Mouse (Mus musculus): ENCODE measurements around the gene Zfyve9. TPM values are rescaled to one million over a fixed set of nuclear protein-coding genes. Genes with fewer than 3 reads are reported as not detected.

Gene Zfyve9
- polyA plus RNA-seq, 1 experiment from 2014 or later: 3.6 TPM

GRCm38 (mm10) chr4:108630096-108630495 is 150.5 kb downstream of the Zfyve9 start:
- 96% methylated on average over 9 of the region's 9 CpGs for WGBS

GRCm38 (mm10) chr4:108629363-108629880 is 151.2 kb downstream of the Zfyve9 start:
- no peaks in the 10 kb centered on the region for H3K9me3 ChIP-seq (ENCODE audit: control insufficient read depth, low read length)
- peaks cover 8% of the 10 kb centered on the region for H3K36me3 ChIP-seq (ENCODE audit: control insufficient read depth, insufficient read depth, low read length)
- no peak overlapping the region for H3K9ac ChIP-seq (ENCODE audit: low read length)
- H3K4me2 ChIP-seq: no peak overlapping the region
- DNase-seq (ENCODE audit: low spot score, missing footprints) (peak; percentile 17), ATAC-seq (ENCODE audit: low FRiP score) (no peak)
- H3K27me3 ChIP-seq (ENCODE audit: control insufficient read depth, insufficient read depth, low read length): no peaks in the 10 kb centered on the region
- H3K4me3 ChIP-seq (ENCODE audit: low read depth, low read length): no peak overlapping the region
- no peaks in the 10 kb centered on the region for H3K4me1 ChIP-seq (ENCODE audit: control insufficient read depth, insufficient read depth, low read length)
- WGBS: 90% methylated on average over 7 of the region's 7 CpGs
- no peak overlapping the region for H3K27ac ChIP-seq (ENCODE audit: low read depth, low read length)

More at GRCm38 (mm10) chr4:108630096-108630495, 150.5 kb downstream of the Zfyve9 start:
- Histone ChIP-seq H3K4me3 (ENCODE audit: low read depth, low read length) (no peak overlapping the region), H3K9me3 (ENCODE audit: control insufficient read depth, low read length) (no peaks in the 10 kb centered on the region), H3K27ac (ENCODE audit: low read depth, low read length) (no peak overlapping the region), H3K36me3 (ENCODE audit: control insufficient read depth, insufficient read depth, low read length) (peaks cover 8% of the 10 kb centered on the region), H3K27me3 (ENCODE audit: control insufficient read depth, insufficient read depth, low read length) (no peaks in the 10 kb centered on the region), H3K4me2 (no peak overlapping the region), H3K4me1 (ENCODE audit: control insufficient read depth, insufficient read depth, low read length) (no peaks in the 10 kb centered on the region), H3K9ac (ENCODE audit: low read length) (no peak overlapping the region)
- DNase-seq (ENCODE audit: low spot score, missing footprints) (peak; percentile 61), ATAC-seq (ENCODE audit: low FRiP score) (no peak)

- DNase-seq (ENCODE audit: low spot score, missing footprints) (peak; percentile 75), ATAC-seq (ENCODE audit: low FRiP score) (no peak)
- Histone ChIP-seq H3K27ac (ENCODE audit: low read depth, low read length) (no peak overlapping the region), H3K9me3 (ENCODE audit: control insufficient read depth, low read length) (no peaks in the 10 kb centered on the region), H3K4me1 (ENCODE audit: control insufficient read depth, insufficient read depth, low read length) (no peaks in the 10 kb centered on the region), H3K36me3 (ENCODE audit: control insufficient read depth, insufficient read depth, low read length) (peaks cover 3% of the 10 kb centered on the region), H3K4me2 (no peak overlapping the region), H3K9ac (ENCODE audit: low read length) (no peak overlapping the region), H3K4me3 (ENCODE audit: low read depth, low read length) (no peak overlapping the region), H3K27me3 (ENCODE audit: control insufficient read depth, insufficient read depth, low read length) (no peaks in the 10 kb centered on the region)
- WGBS: 87% methylated on average over 5 of the region's 5 CpGs
Measured at GRCm38 (mm10) chr4:108627066-108627465, 153.5 kb downstream of the Zfyve9 start.

GRCm38 (mm10) chr4:108621504-108621903 is 159.1 kb downstream of the Zfyve9 start:
- ATAC-seq (ENCODE audit: low FRiP score): no peak
- Histone ChIP-seq H3K36me3 (ENCODE audit: control insufficient read depth, insufficient read depth, low read length) (no peaks in the 10 kb centered on the region), H3K9me3 (ENCODE audit: control insufficient read depth, low read length) (no peaks in the 10 kb centered on the region), H3K4me2 (no peak overlapping the region), H3K27ac (ENCODE audit: low read depth, low read length) (no peak overlapping the region), H3K4me1 (ENCODE audit: control insufficient read depth, insufficient read depth, low read length) (peaks cover 8% of the 10 kb centered on the region; the same call in 1 of the 2 replicates), H3K9ac (ENCODE audit: low read length) (no peak overlapping the region), H3K4me3 (ENCODE audit: low read depth, low read length) (no peak overlapping the region), H3K27me3 (ENCODE audit: control insufficient read depth, insufficient read depth, low read length) (no peaks in the 10 kb centered on the region)
- whole genome bisulfite sequencing: 96% methylated on average over 6 of the region's 6 CpGs
- DNase-seq (ENCODE audit: low spot score, missing footprints): no peak

- ATAC-seq (ENCODE audit: low FRiP score) (no peak), DNase-seq (ENCODE audit: low spot score, missing footprints) (peak; percentile 90)
- peak overlapping the region; percentile 83 for H3K4me3 ChIP-seq (ENCODE audit: low read depth, low read length)
- peak overlapping the region; percentile 92 for H3K4me2 ChIP-seq
- H3K27ac ChIP-seq (ENCODE audit: low read depth, low read length): no peak overlapping the region
- no peaks in the 10 kb centered on the region for H3K27me3 ChIP-seq (ENCODE audit: control insufficient read depth, insufficient read depth, low read length)
- peak overlapping the region; percentile 95 for H3K9ac ChIP-seq (ENCODE audit: low read length)
- peaks cover 8% of the 10 kb centered on the region; the same call in 1 of the 2 replicates for H3K4me1 ChIP-seq (ENCODE audit: control insufficient read depth, insufficient read depth, low read length)
- no peaks in the 10 kb centered on the region for H3K36me3 ChIP-seq (ENCODE audit: control insufficient read depth, insufficient read depth, low read length)
- H3K9me3 ChIP-seq (ENCODE audit: control insufficient read depth, low read length): no peaks in the 10 kb centered on the region
- 25% methylated on average over 8 of the region's 8 CpGs for WGBS
Measured at GRCm38 (mm10) chr4:108620536-108620935, 160.1 kb downstream of the Zfyve9 start.

GRCm38 (mm10) chr4:108619587-108620341 is 160.8 kb downstream of the Zfyve9 start, which contains the start of gene Cc2d1b:
TSS of gene Cc2d1b (plus strand) at chr4:108619940.
- ATAC-seq (ENCODE audit: low FRiP score): peak; percentile 95
- H3K4me3 ChIP-seq (ENCODE audit: low read depth, low read length): peak within 1 kb of the TSS; percentile 83

GRCm38 (mm10) chr4:108619165-108619564 is 161.4 kb downstream of the Zfyve9 start:
- Histone ChIP-seq H3K27ac (ENCODE audit: low read depth, low read length) (no peak overlapping the region), H3K9me3 (ENCODE audit: control insufficient read depth, low read length) (no peaks in the 10 kb centered on the region), H3K4me3 (ENCODE audit: low read depth, low read length) (peak overlapping the region; percentile 83), H3K9ac (ENCODE audit: low read length) (peak overlapping the region; percentile 95), H3K4me1 (ENCODE audit: control insufficient read depth, insufficient read depth, low read length) (peaks cover 8% of the 10 kb centered on the region; the same call in 1 of the 2 replicates), H3K36me3 (ENCODE audit: control insufficient read depth, insufficient read depth, low read length) (no peaks in the 10 kb centered on the region), H3K4me2 (peak overlapping the region; percentile 92), H3K27me3 (ENCODE audit: control insufficient read depth, insufficient read depth, low read length) (no peaks in the 10 kb centered on the region)
- 5% methylated on average over 10 of the region's 10 CpGs for WGBS
- no peak for DNase-seq (ENCODE audit: low spot score, missing footprints)
- peak; percentile 49 for ATAC-seq (ENCODE audit: low FRiP score)

More at GRCm38 (mm10) chr4:108619587-108620341, 160.8 kb downstream of the Zfyve9 start, which contains the start of gene Cc2d1b:
- Histone ChIP-seq H3K9ac (ENCODE audit: low read length) (peak within 1 kb of the TSS; percentile 95), H3K9me3 (ENCODE audit: control insufficient read depth, low read length) (no peaks in the 10 kb centered on the region), H3K4me2 (peak within 1 kb of the TSS; percentile 92), H3K27me3 (ENCODE audit: control insufficient read depth, insufficient read depth, low read length) (no peaks in the 10 kb centered on the region), H3K27ac (ENCODE audit: low read depth, low read length) (peak within 1 kb of the TSS; percentile 57), H3K36me3 (ENCODE audit: control insufficient read depth, insufficient read depth, low read length) (no peaks in the 10 kb centered on the region), H3K4me1 (ENCODE audit: control insufficient read depth, insufficient read depth, low read length) (peaks cover 8% of the 10 kb centered on the region; the same call in 1 of the 2 replicates)
- DNase-seq (ENCODE audit: low spot score, missing footprints): peak; percentile 98
- WGBS: under 1% methylated on average over 82 of the region's 86 CpGs

- no peaks in the 10 kb centered on the region for H3K27me3 ChIP-seq (ENCODE audit: control insufficient read depth, insufficient read depth, low read length)
- H3K4me2 ChIP-seq: no peak overlapping the region
- ATAC-seq (ENCODE audit: low FRiP score) (no peak), DNase-seq (ENCODE audit: low spot score, missing footprints) (no peak)
- no peaks in the 10 kb centered on the region for H3K9me3 ChIP-seq (ENCODE audit: control insufficient read depth, low read length)
- H3K36me3 ChIP-seq (ENCODE audit: control insufficient read depth, insufficient read depth, low read length): no peaks in the 10 kb centered on the region
- 71% methylated on average over 4 of the region's 4 CpGs for WGBS
- no peak overlapping the region for H3K9ac ChIP-seq (ENCODE audit: low read length)
- H3K27ac ChIP-seq (ENCODE audit: low read depth, low read length): no peak overlapping the region
- H3K4me1 ChIP-seq (ENCODE audit: control insufficient read depth, insufficient read depth, low read length): peaks cover 8% of the 10 kb centered on the region; the same call in 1 of the 2 replicates
- H3K4me3 ChIP-seq (ENCODE audit: low read depth, low read length): no peak overlapping the region
Measured at GRCm38 (mm10) chr4:108618586-108618985, 162.0 kb downstream of the Zfyve9 start.

- Histone ChIP-seq H3K4me2 (no peak overlapping the region), H3K4me1 (ENCODE audit: control insufficient read depth, insufficient read depth, low read length) (no peaks in the 10 kb centered on the region), H3K36me3 (ENCODE audit: control insufficient read depth, insufficient read depth, low read length) (no peaks in the 10 kb centered on the region; the same call in 1 of the 2 replicates), H3K9ac (ENCODE audit: low read length) (no peak overlapping the region), H3K27ac (ENCODE audit: low read depth, low read length) (no peak overlapping the region), H3K4me3 (ENCODE audit: low read depth, low read length) (no peak overlapping the region), H3K9me3 (ENCODE audit: control insufficient read depth, low read length) (no peaks in the 10 kb centered on the region), H3K27me3 (ENCODE audit: control insufficient read depth, insufficient read depth, low read length) (no peaks in the 10 kb centered on the region)
- ATAC-seq (ENCODE audit: low FRiP score): no peak
- DNase-seq (ENCODE audit: low spot score, missing footprints): no peak
- WGBS: 91% methylated on average over 5 of the region's 5 CpGs
Measured at GRCm38 (mm10) chr4:108610935-108611334, 169.7 kb downstream of the Zfyve9 start.
